Comparison of ENCODE assay signal across 8 mouse cellular contexts in genomic region chr13:29984286-29985100, GRCm38 (mm10). TPM values are rescaled to one million over a fixed set of nuclear protein-coding genes. Genes with fewer than 3 reads are reported as not detected.
DNase-seq lines count a peak whose midpoint lies in the region; ATAC-seq lines count a peak whose summit lies in the region.

No protein-coding gene starts in this region.

- peaks cover 6% of the 10 kb centered on the region for H3K4me1 ChIP-seq in intestine, embryonic 16.5 days (ENCODE audit: control insufficient read depth, insufficient read depth, low read length)
- H3K4me1 ChIP-seq in limb, embryonic 10.5 days: peaks cover 36% of the 10 kb centered on the region
- peaks cover 12% of the 10 kb centered on the region; the same call in 1 of the 2 replicates for H3K4me1 ChIP-seq in midbrain, embryonic 11.5 days (ENCODE audit: control insufficient read depth, insufficient read depth, low read length)

- H3K27me3 ChIP-seq in intestine, embryonic 16.5 days (replicated peaks; ENCODE audit: control insufficient read depth, insufficient read depth, low read length): no peaks in the 10 kb centered on the region
- no peaks in the 10 kb centered on the region for H3K27me3 ChIP-seq in limb, embryonic 10.5 days (ENCODE audit: low read depth, poor library complexity, severe bottlenecking)
- H3K27me3 ChIP-seq in midbrain, embryonic 11.5 days (ENCODE audit: control insufficient read depth, insufficient read depth, low read length): no peaks in the 10 kb centered on the region

- H3K9me3 ChIP-seq in intestine, embryonic 16.5 days (ENCODE audit: control insufficient read depth, low read length): no peaks in the 10 kb centered on the region
- no peaks in the 10 kb centered on the region for H3K9me3 ChIP-seq in limb, embryonic 10.5 days (replicated peaks)
- H3K9me3 ChIP-seq in midbrain, embryonic 11.5 days (ENCODE audit: control insufficient read depth, low read length): no peaks in the 10 kb centered on the region

- H3K4me2 ChIP-seq in intestine, embryonic 16.5 days (ENCODE audit: low read depth, low read length): peak overlapping the region; percentile 89
- H3K4me2 ChIP-seq in midbrain, embryonic 11.5 days: peak overlapping the region; percentile 69

- peak; percentile 28 for ATAC-seq in intestine, embryonic 16.5 days
- peak; percentile 53 for ATAC-seq in midbrain, embryonic 11.5 days (ENCODE audit: low FRiP score)

- H3K36me3 ChIP-seq in intestine, embryonic 16.5 days (ENCODE audit: control insufficient read depth, insufficient read depth, low read length): no peaks in the 10 kb centered on the region
- H3K36me3 ChIP-seq in limb, embryonic 10.5 days: peaks cover 23% of the 10 kb centered on the region
- no peaks in the 10 kb centered on the region for H3K36me3 ChIP-seq in midbrain, embryonic 11.5 days (ENCODE audit: control insufficient read depth, insufficient read depth, low read length)

- peak overlapping the region; percentile 97 for H3K27ac ChIP-seq in intestine, embryonic 16.5 days (ENCODE audit: low read length)
- peak overlapping the region; percentile 100 for H3K27ac ChIP-seq in limb, embryonic 10.5 days
- peak overlapping the region; percentile 92 for H3K27ac ChIP-seq in midbrain, embryonic 11.5 days (ENCODE audit: low read depth, low read length)

- peak overlapping the region; percentile 100 for H3K9ac ChIP-seq in intestine, embryonic 16.5 days (ENCODE audit: low read depth, low read length)
- H3K9ac ChIP-seq in midbrain, embryonic 11.5 days (ENCODE audit: low read length): peak overlapping the region; percentile 100

- DNase-seq in adipocyte (ENCODE audit: low spot score): peak; percentile 70
- peak; percentile 84 for DNase-seq in embryo, embryonic 10 days (ENCODE audit: low spot score)
- peak; percentile 71 to 84 for DNase-seq in gastrocnemius, postnatal 4 days (ENCODE audit: low spot score in 2 of 2)
- peak; percentile 87 for DNase-seq in limb, embryonic 10.5 days (ENCODE audit: low spot score)
- DNase-seq in midbrain, embryonic 11.5 days (ENCODE audit: low spot score, missing footprints): peak; percentile 96
- DNase-seq in right cerebral cortex, postnatal 4 days: peak; percentile 83
- peak; percentile 92 for DNase-seq in yolk sac, embryonic 10.5 days (ENCODE audit: low spot score)

- under 1% methylated on average over 36 of the region's 69 CpGs for WGBS in intestine, embryonic 16.5 days
- WGBS in limb, embryonic 10.5 days: 0% methylated on average over 53 of the region's 69 CpGs
- WGBS in midbrain, embryonic 11.5 days: 0% methylated on average over 20 of the region's 69 CpGs

- peak overlapping the region; percentile 96 for H3K4me3 ChIP-seq in intestine, embryonic 16.5 days (ENCODE audit: low read length)
- peak overlapping the region; percentile 99 for H3K4me3 ChIP-seq in limb, embryonic 10.5 days
- H3K4me3 ChIP-seq in midbrain, embryonic 11.5 days (ENCODE audit: low read depth, low read length): peak overlapping the region; percentile 96

RNA-seq across cellular contexts. Expression of gene E2f3, which starts 1.4 kb away (rescaled TPM):
- 10 to 100 TPM; 14.6 to 14.9 TPM for total RNA-seq in gastrocnemius, postnatal 4 days (2021)
- polyA plus RNA-seq in intestine, embryonic 16.5 days (2015; fragmentation: Nextera tagmentation; extraction: Ambion mirVana): 6.7 and 7.0 TPM in 2 replicates
- polyA plus RNA-seq in limb, embryonic 10.5 days (2016; fragmentation: Nextera tagmentation; extraction: Ambion mirVana): 22.5 and 23.2 TPM in 2 replicates
- 16.5 and 17.7 TPM in 2 replicates for polyA plus RNA-seq in midbrain, embryonic 11.5 days (2014; fragmentation: Nextera tagmentation; extraction: Ambion mirVana)

Comparison
In these comparisons a context has a peak if more than half of its experiments do, and no peak if none do; other contexts are left out.
1. Peak in every context shown above with its lines: DNase-seq, ATAC-seq, H3K4me3 ChIP-seq and H3K27ac ChIP-seq.